Mouse (Mus musculus) frontal cortex, postnatal 14 days (tissue): ENCODE results near the gene Wwp2.
"Not testable (repeated sequence)": the region's sequence is repeated elsewhere in the genome, so short reads cannot be mapped to it uniquely, and the experiment has no call there.

Source experiments
- DNase-seq, 2 experiments: peaks; one replicate each; pipeline ENCODE4 v3.0.0; 2022; ENCODE audit warnings: low spot score in 2 of 2

The Wwp2 gene

GRCm38 (mm10) chr8:107475613-107476012 is 39.4 kb downstream of the Wwp2 start:
- no peak for DNase-seq

GRCm38 (mm10) chr8:107476786-107477185 is 40.6 kb downstream of the Wwp2 start:
- DNase-seq: not testable (repeated sequence)

- no peak for DNase-seq
Measured at GRCm38 (mm10) chr8:107478728-107479127, 42.6 kb downstream of the Wwp2 start.

- DNase-seq: no peak
Measured at GRCm38 (mm10) chr8:107480436-107480835, 44.3 kb downstream of the Wwp2 start.

GRCm38 (mm10) chr8:107483250-107483649 is 47.1 kb downstream of the Wwp2 start:
- no peak for DNase-seq

- no peak for DNase-seq
Measured at GRCm38 (mm10) chr8:107484956-107485355, 48.8 kb downstream of the Wwp2 start.

- no peak for DNase-seq
Measured at GRCm38 (mm10) chr8:107488551-107488950, 52.4 kb downstream of the Wwp2 start.

- DNase-seq: no peak
Measured at GRCm38 (mm10) chr8:107489086-107489485, 52.9 kb downstream of the Wwp2 start.

GRCm38 (mm10) chr8:107489921-107490320 is 53.8 kb downstream of the Wwp2 start:
- no peak for DNase-seq

- DNase-seq: no peak
Measured at GRCm38 (mm10) chr8:107490649-107491048, 54.5 kb downstream of the Wwp2 start.

- DNase-seq: no peak
Measured at GRCm38 (mm10) chr8:107491212-107491611, 55.0 kb downstream of the Wwp2 start.

GRCm38 (mm10) chr8:107491831-107492230 is 55.7 kb downstream of the Wwp2 start:
- no peak for DNase-seq

GRCm38 (mm10) chr8:107492802-107493201 is 56.6 kb downstream of the Wwp2 start:
- no peak for DNase-seq

- DNase-seq: no peak
Measured at GRCm38 (mm10) chr8:107495425-107495824, 59.3 kb downstream of the Wwp2 start.

GRCm38 (mm10) chr8:107497708-107498107 is 61.5 kb downstream of the Wwp2 start:
- DNase-seq: no peak

- DNase-seq: no peak
Measured at GRCm38 (mm10) chr8:107498390-107498789, 62.2 kb downstream of the Wwp2 start.

GRCm38 (mm10) chr8:107498806-107499205 is 62.6 kb downstream of the Wwp2 start:
- DNase-seq: no peak

- no peak for DNase-seq
Measured at GRCm38 (mm10) chr8:107499519-107499918, 63.4 kb downstream of the Wwp2 start.

GRCm38 (mm10) chr8:107502407-107502806 is 66.2 kb downstream of the Wwp2 start:
- DNase-seq: no peak

- no peak for DNase-seq
Measured at GRCm38 (mm10) chr8:107502922-107503321, 66.8 kb downstream of the Wwp2 start.

- no peak for DNase-seq
Measured at GRCm38 (mm10) chr8:107503354-107503753, 67.2 kb downstream of the Wwp2 start.

GRCm38 (mm10) chr8:107504239-107504985 is 68.2 kb downstream of the Wwp2 start:
- DNase-seq: no peak

- DNase-seq: no peak
Measured at GRCm38 (mm10) chr8:107505271-107505670, 69.1 kb downstream of the Wwp2 start.

GRCm38 (mm10) chr8:107507019-107507418 is 70.9 kb downstream of the Wwp2 start:
- DNase-seq: no peak
